ENCODE assay signal across 9 mouse cellular contexts in the genomic region with DNA sequence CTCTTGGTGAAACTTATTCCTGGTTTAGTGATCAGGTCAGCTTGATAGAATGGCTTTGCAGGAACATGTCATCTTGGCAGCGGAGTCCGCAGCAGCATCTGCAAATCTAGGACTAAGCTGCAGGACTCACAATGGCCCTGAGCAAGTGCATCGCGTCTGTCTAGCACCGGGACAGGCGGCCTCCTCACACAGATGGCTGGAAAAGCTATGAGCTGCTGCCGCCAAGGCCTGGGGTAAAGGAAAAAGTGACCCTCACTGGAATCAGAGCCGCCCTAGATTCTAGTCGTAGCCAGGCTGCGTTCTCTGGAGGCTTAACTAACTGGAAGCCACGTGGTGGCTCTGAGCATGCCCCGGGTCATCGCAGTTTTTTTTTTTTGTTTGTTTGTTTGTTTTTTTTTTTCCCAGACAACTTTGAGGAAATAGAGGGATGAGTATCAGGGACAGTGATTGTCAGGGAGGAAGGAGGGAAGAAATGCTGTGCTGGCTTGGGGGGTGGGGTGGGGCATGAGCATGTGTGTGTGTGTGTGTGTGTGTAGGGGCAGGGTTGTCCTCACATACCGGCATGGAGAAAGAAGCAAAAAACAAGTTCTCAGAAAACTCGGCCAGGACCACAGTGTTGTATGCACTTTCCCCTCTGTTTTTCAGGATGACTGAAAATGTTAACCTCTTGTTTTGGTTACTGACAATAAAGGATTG. TPM values are rescaled to one million over a fixed set of nuclear protein-coding genes. Genes with fewer than 3 reads are reported as not detected.
A peak's percentile ranks its signal among the peaks of the same experiment; 100 is the strongest.
DNase-seq lines count a peak whose midpoint lies in the region; ATAC-seq and TF ChIP-seq lines count a peak whose summit lies in the region.
"Had no signal": no experiment of that assay in that cellular context is flagged by ENCODE, and none has a peak within 500 bp of the region (broad histone marks: within the 10 kb centered on the region; RNA-seq: fewer than 3 reads in every experiment).

No protein-coding gene starts in this region.

- peak; percentile 48; the same call in 1 of the 2 replicates for ATAC-seq in hindbrain, embryonic 14.5 days (ENCODE audit: low FRiP score)
- ATAC-seq in stomach, postnatal 0 days (ENCODE audit: low FRiP score, low TSS enrichment): no peak

- H3K9ac ChIP-seq in hindbrain, embryonic 14.5 days: peak overlapping the region; percentile 35; the same call in 1 of the 2 replicates
- no peak overlapping the region for H3K9ac ChIP-seq in stomach, postnatal 0 days (ENCODE audit: low read length)
- H3K9ac ChIP-seq: liver, embryonic 13.5 days had no signal

- no peaks in the 10 kb centered on the region for H3K27me3 ChIP-seq in hindbrain, embryonic 14.5 days (ENCODE audit: control insufficient read depth, insufficient read depth, low read length)
- H3K27me3 ChIP-seq in stomach, postnatal 0 days (ENCODE audit: control insufficient read depth, insufficient read depth, low read length): no peaks in the 10 kb centered on the region
- H3K27me3 ChIP-seq: liver, embryonic 13.5 days had no signal

- TF ChIP-seq CTCF in stomach, postnatal 0 days (IDR thresholded peaks at IDR 0.05; ENCODE audit: low read depth): no peak

- no peaks in the 10 kb centered on the region for H3K36me3 ChIP-seq in hindbrain, embryonic 14.5 days (replicated peaks; ENCODE audit: control insufficient read depth, insufficient read depth)
- no peaks in the 10 kb centered on the region for H3K36me3 ChIP-seq in stomach, postnatal 0 days (ENCODE audit: control insufficient read depth, insufficient read depth, low read length)
- H3K36me3 ChIP-seq: liver, embryonic 13.5 days had no signal

- no peaks in the 10 kb centered on the region for H3K9me3 ChIP-seq in hindbrain, embryonic 14.5 days (ENCODE audit: control insufficient read depth, low read length)
- no peaks in the 10 kb centered on the region for H3K9me3 ChIP-seq in stomach, postnatal 0 days (ENCODE audit: control insufficient read depth, low read length)
- H3K9me3 ChIP-seq: liver, embryonic 13.5 days had no signal

- no peak for TF ChIP-seq EP300 in stomach, postnatal 0 days (optimal IDR thresholded peaks at IDR 0.05)

- H3K4me2 ChIP-seq in hindbrain, embryonic 14.5 days (replicated peaks): peak overlapping the region; percentile 34
- H3K4me2 ChIP-seq in stomach, postnatal 0 days (replicated peaks; ENCODE audit: low read depth): no peak overlapping the region
- H3K4me2 ChIP-seq: liver, embryonic 13.5 days had no signal

- H3K27ac ChIP-seq in hindbrain, embryonic 14.5 days: no peak overlapping the region
- H3K27ac ChIP-seq in stomach, postnatal 0 days (replicated peaks): 0 out of 2 replicates have a peak overlapping the region, but pooled peaks have one; percentile 13
- H3K27ac ChIP-seq: liver, embryonic 13.5 days had no signal

- DNase-seq in ZHBTc4 (ENCODE audit: low read depth, low spot score) (peak; percentile 6), MN1 (ENCODE audit: low spot score) (no peak)
- peak; percentile 49 for DNase-seq in cerebellum, adult 11-12 months
- DNase-seq in gastrocnemius, adult 18-20 months (ENCODE audit: low spot score): peak; percentile 42
- no peak for DNase-seq in hindbrain, embryonic 14.5 days (ENCODE audit: low spot score)
- DNase-seq in stomach, postnatal 0 days (ENCODE audit: low spot score): no peak
- DNase-seq in spleen, postnatal 10 days (ENCODE audit: low spot score in 2 of 2): no peak
- no peak for DNase-seq in kidney, adult 8-10 months
- DNase-seq: liver, embryonic 13.5 days had no signal

- H3K4me1 ChIP-seq in hindbrain, embryonic 14.5 days (replicated peaks; ENCODE audit: control insufficient read depth, insufficient read depth, low read length): peaks cover 3% of the 10 kb centered on the region; the same call in 1 of the 2 replicates
- no peaks in the 10 kb centered on the region for H3K4me1 ChIP-seq in stomach, postnatal 0 days (replicated peaks; ENCODE audit: control insufficient read depth, insufficient read depth)
- H3K4me1 ChIP-seq: liver, embryonic 13.5 days had no signal

- WGBS in hindbrain, embryonic 14.5 days: 20% methylated on average over 15 of the region's 15 CpGs
- 32% methylated on average over 15 of the region's 15 CpGs for WGBS in stomach, postnatal 0 days

- no peak overlapping the region for H3K4me3 ChIP-seq in hindbrain, embryonic 14.5 days (replicated peaks; ENCODE audit: low read length)
- H3K4me3 ChIP-seq in stomach, postnatal 0 days (ENCODE audit: low read depth, low read length): no peak overlapping the region
- H3K4me3 ChIP-seq: liver, embryonic 13.5 days had no signal

RNA-seq across cellular contexts. Expression of a gene that starts 37.7 kb away (rescaled TPM):
- 10 to 100 TPM; 40.3 to 49.3 TPM for total RNA-seq in gastrocnemius, adult 18-20 months (2021)
- polyA plus RNA-seq in hindbrain, embryonic 14.5 days (2014; fragmentation: Nextera tagmentation; extraction: Ambion mirVana): 127 and 135 TPM in 2 replicates
- 105 and 109 TPM in 2 replicates for polyA plus RNA-seq in stomach, postnatal 0 days (2015; fragmentation: Nextera tagmentation; extraction: Ambion mirVana)

Comparison
In these comparisons a context has a peak if more than half of its experiments do, and no peak if none do; other contexts are left out.
1. DNase-seq: peak in ZHBTc4 (single experiment), cerebellum, adult 11-12 months (single experiment) and gastrocnemius, adult 18-20 months (single experiment); none in hindbrain, embryonic 14.5 days (single experiment), stomach, postnatal 0 days (single experiment), spleen, postnatal 10 days (0 of 2), MN1 (single experiment) and kidney, adult 8-10 months (0 of 2).